Mouse (Mus musculus): Measurements from ENCODE around the gene Gpx5.
"Not testable (repeated sequence)": the region's sequence is repeated elsewhere in the genome, so short reads cannot be mapped to it uniquely, and the experiment has no call there.

The Gpx5 gene

GRCm38 (mm10) chr13:21264366-21264765, 28.2 kb downstream of the Gpx5 start:
- no peak for DNase-seq

GRCm38 (mm10) chr13:21263910-21264309, 28.6 kb downstream of the Gpx5 start:
- no peak for DNase-seq

DNA sequence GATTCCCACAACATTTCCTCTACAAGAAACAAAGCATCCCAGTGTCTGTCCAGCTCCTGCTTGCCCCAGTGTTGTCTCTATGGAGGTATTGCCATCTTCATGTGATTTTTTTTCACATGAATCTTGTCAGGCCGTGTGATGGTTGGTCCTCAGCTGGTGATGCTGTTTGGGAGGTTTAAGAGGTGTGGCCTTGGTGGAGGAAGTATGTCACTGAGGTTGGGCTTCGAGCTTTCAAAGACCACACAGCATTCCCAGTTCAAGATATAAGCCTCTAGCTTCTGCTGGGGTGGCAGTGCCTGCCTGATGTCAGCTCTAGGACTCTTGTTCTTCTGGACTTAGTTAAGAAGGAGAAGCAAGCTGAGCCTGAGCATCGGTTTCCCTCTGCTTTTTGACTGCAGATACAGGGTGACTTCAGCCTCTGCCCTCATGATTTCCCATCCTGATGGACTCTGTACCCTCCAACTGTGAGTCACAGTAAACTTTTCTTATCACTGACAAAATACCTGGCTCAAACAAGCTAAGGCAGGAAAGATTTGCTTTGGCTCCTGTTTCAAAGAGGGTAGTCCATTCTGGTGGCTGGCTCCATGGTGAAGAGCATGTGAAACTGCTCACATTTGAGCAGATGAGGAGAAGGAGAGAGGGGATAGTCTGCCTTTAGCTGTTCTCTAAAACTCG, 29.6 kb downstream of the Gpx5 start:
- no peak for DNase-seq

DNA sequence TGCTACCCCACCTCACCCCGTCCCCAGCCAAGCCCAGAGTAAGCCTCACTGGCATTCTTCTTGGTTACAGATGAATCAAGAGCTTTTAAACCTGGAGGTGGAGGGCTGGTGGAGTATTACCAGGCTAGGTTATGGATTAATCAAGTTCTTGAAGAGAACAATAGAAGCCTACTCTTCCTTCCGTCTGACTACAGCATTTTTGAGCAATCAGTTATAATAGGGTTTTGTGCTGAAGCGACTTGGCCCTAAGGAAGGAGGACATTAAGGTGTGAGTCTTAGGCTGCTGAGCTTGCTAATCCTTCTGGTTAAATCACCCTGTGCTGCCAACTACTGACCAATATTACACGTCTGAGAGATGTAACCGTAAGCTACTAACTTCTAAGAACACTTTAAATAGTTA, 32.2 kb downstream of the Gpx5 start:
- no peak for DNase-seq

GRCm38 (mm10) chr13:21259677-21260113, 32.8 kb downstream of the Gpx5 start:
- DNase-seq, result no peak

GRCm38 (mm10) chr13:21259171-21259631, 33.3 kb downstream of the Gpx5 start:
- no peak for DNase-seq

GRCm38 (mm10) chr13:21258524-21258923, 34.0 kb downstream of the Gpx5 start:
- DNase-seq, result no peak

DNA sequence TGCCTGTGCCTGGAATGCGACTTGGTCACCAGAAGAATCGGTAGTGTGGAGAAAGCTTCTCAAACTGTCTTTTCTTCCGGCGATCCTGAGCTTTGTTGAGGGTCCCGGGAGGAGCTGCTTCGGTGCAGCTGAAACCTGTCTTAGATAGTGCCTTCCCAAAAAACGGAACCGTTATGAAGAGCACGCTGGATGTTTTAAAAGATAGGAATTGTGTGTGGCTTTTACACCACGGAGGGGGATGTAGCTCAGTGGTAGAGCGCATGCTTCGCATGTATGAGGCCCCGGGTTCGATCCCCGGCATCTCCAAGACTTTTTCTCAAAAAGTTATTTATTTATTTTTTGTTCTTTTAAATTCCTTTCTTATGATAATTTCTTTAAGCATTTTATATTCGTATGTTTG, 38.5 kb downstream of the Gpx5 start:
- DNase-seq, result no peak

GRCm38 (mm10) chr13:21253569-21253968, 39.0 kb downstream of the Gpx5 start:
- no peak for DNase-seq

DNA sequence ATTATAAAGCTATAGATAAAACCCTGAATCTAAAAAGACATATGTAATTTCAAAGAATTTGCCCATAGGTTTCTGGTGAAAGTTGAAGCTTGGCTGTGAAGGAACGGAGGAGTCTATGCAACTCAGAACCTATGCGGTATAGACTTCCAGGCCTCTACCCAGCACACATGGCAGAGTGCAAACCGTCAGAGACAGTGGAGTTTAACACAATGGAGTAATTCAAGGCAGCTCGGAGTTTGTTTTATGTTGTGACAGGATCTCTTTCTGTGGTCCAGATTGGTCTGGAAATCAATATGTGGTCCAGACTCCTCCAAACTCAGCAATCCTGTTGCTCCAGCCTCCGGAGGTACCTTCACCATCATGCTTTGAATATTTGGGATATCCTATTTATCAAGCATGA, 39.5 kb downstream of the Gpx5 start:
- no peak for DNase-seq

- no peak for DNase-seq
Observed at GRCm38 (mm10) chr13:21250074-21250681, 42.4 kb downstream of the Gpx5 start.

DNA sequence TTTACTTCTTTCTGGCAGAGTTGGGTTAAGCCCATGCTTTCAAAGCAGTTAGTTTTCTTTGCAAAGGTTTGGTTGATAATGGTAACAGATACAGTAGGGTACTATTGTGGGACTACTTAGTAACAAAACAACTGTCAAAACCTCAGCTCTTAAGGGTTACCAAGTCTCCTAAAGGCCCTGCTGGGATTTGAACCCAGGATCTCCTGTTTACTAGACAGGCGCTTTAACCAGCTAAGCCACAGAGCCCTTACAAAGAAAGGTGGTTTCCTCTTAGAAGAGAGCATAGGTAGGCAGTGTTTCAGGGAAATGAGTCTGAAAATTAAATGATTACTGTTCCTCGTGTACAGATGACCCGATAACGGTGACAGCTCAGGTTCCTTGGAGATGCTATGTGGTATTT, 43.5 kb downstream of the Gpx5 start:
- no peak for DNase-seq

DNA sequence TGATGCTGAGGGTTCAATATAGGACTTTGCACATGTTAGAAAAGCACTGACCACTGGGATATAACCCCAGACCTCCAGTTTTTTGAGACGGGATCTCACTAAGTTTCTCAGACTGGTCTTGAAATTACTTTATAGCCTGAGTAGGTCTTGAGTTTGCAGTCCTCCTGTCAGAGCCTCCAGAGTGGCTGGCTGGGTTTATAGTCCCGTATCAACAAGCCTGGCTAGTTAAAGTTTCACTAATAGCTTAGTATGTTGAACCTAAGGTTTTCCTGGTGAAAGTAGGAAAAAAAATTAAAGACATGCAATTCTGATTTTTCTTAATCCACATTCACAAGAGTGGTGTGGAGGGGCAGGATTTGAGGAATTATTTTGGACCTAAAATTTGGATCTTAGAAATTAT, 46.3 kb downstream of the Gpx5 start:
- no peak for DNase-seq

DNA sequence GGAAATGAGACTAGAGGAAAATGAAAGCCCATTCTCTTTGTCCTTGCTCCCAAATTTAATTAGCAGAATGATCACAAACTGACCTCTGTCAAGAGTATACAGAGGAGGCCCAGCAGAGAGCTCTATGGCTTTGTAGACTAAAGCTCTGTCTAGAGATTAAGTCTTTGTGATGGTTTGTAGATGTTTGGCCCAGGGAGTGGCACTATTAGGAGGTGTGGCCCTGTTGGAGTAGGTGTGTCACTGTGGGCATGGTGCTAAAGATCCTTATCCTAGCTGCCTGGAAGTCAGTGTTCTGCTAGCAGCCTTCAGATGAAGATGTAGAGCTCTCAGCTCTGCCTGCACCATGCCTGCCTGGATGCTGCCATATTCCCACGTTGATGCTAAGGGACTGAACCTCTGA, 47.6 kb downstream of the Gpx5 start:
- DNase-seq, result not testable (repeated sequence)

DNA sequence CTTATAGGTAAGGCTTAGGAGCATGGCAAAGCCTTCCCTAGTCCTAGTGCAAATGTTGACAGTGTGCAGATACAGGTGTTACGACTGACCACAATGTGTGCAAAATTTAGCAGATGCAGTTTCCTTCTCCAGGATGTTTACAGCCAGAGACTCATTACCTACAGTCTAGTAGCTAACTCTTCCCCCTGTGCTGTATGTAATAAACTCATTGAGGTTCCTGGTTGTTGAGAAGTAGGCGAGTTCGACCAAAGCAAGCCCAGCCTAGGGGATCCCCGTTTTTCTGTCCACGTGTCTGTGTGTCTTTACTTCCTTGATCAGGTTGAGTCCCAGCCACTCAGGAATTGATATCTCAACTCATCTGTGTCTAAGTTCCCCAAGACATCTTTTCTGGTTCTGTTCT, 48.4 kb downstream of the Gpx5 start:
- no peak for DNase-seq

DNA sequence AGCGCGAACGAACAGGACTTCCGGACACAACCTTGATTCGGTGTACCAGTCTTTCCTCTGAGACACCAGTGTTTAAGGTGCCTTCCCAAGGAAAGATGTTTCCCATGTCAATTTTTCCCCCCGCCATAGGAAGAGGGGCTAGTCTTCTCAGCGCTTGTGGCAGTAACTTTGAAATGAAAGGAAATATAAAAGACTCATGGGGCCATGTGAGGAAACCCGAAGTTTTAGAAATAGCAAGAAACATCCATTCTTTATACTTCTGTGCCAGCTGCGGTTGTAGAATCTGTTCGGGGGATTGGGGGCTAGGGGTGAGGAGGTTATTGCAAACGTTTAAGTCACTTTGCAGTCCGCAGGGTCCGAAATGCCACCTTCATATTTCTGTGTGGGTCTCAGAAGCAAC, 49.3 kb downstream of the Gpx5 start:
- DNase-seq, result no peak

GRCm38 (mm10) chr13:21242408-21243125, 50.0 kb downstream of the Gpx5 start:
- DNase-seq, result no peak

GRCm38 (mm10) chr13:21240788-21241187, 51.7 kb downstream of the Gpx5 start:
- no peak for DNase-seq

GRCm38 (mm10) chr13:21237161-21237560, 55.4 kb downstream of the Gpx5 start:
- DNase-seq, result no peak

DNA sequence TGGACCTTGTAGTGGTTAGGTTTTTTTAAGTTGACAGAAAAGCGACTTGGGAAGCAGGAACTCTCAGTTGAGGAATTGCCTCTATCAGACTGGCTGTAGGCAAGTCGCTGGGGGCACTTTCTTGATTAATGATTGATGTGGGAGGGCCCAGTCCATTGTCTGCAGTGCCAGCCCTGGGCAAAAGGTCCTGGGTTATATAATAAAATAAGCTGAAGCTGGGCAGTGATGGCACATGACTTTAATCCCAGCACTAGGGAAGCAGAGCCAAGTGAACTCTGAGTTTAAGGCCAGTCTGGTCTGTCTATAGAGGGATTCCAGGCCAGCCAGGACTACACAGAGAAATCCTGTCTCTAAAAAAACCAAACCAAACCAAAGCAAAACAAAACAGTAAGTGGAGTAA, 55.8 kb downstream of the Gpx5 start:
- DNase-seq, result peak; percentile 80 to 87
